Mouse (Mus musculus) cerebellum, adult 2 months (tissue): Measurements from ENCODE around the gene Ube2j1. TPM values are rescaled to one million over a fixed set of nuclear protein-coding genes. Genes with fewer than 3 reads are reported as not detected.

ENCODE experiments used
- DNase-seq, 2 experiments: peaks; one replicate each; pipeline ENCODE4 v3.0.0; 2021
- H3K27ac ChIP-seq: fragments of 200-500 bp; 2 replicates; pipeline ENCODE4 v1.5.1; 2012; ENCODE audit warnings: low read length, control low read depth, inconsistent platforms; ENCODE audit not compliant: insufficient read depth
- H3K27me3 ChIP-seq: fragments of 200-500 bp; 2 replicates; pipeline ENCODE4 v1.6.1; 2012; ENCODE audit warnings: inconsistent platforms, mild to moderate bottlenecking, low read length, moderate library complexity; ENCODE audit not compliant: control insufficient read depth, insufficient read depth
- H3K4me1 ChIP-seq: fragments of 200-500 bp; 2 replicates; pipeline ENCODE4 v1.6.1; 2011; ENCODE audit warnings: low read length; ENCODE audit not compliant: control insufficient read depth, insufficient read depth
- H3K4me3 ChIP-seq: fragments of 200-500 bp; replicated peaks from 2 replicates; pipeline ENCODE3; 2011; ENCODE audit warnings: mild to moderate bottlenecking, low read depth, low read length, control low read depth; ENCODE audit not compliant: insufficient read depth
- CTCF ChIP-seq: fragments of 200-500 bp; IDR thresholded peaks from 2 replicates; pipeline ENCODE4 v1.5.1; 2011; ENCODE audit warnings: low read depth, mild to moderate bottlenecking, control low read depth, low read length, moderate library complexity, borderline replicate concordance; ENCODE audit not compliant: insufficient read depth
- POLR2A ChIP-seq: fragments of 200-500 bp; IDR thresholded peaks from 2 replicates; pipeline ENCODE4 v1.6.1; 2011; ENCODE audit warnings: low read length, control low read depth, borderline replicate concordance; ENCODE audit not compliant: insufficient read depth
- whole genome bisulfite sequencing: fragments of 180-500 bp; shearing (Covaris S2); methylation state at CpG from one replicate; pipeline ENCODE4 v1.1.7; 2018; 5-methylcytosine and 5-hydroxymethylcytosine counted together
- polyA plus RNA-seq: library from polyadenylated mRNA; depleted of rRNA; stranded (reverse); fragments of >200 nt; gene quantifications from 2 replicates; pipeline ENCODE4 v1.2.3, GENCODE M21; 2012; rRNA removed

Ube2j1 gene
- polyA plus RNA-seq, 1 experiment: 80.8 TPM

DNA sequence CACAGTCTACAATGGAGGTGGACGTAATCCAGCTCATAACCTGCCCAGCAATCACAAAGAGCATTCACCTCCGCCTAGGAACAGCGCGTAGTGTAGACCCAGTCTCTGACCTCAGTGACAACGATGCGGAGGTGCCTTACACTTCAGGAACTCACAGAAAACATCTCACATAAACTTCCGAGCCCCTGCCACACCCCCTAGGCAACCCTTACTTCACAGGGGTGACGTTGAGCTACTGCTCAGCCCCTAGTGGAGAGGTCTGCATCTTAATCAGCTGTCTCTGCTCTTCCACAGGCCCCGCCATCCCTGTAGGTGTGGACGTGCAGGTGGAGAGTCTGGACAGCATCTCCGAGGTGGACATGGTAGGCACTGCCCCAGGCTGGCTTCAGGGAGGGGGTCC lies 45.9 kb downstream of the Ube2j1 start:
- H3K27ac ChIP-seq: no peak overlapping the region
- 88% methylated on average over 11 of the region's 11 CpGs for WGBS
- H3K4me3 ChIP-seq: no peak overlapping the region
- DNase-seq: no peak
- peaks cover 13% of the 10 kb centered on the region for H3K4me1 ChIP-seq
- no peaks in the 10 kb centered on the region for H3K27me3 ChIP-seq
- no peak for TF ChIP-seq CTCF
- no peak for TF ChIP-seq POLR2A

DNA sequence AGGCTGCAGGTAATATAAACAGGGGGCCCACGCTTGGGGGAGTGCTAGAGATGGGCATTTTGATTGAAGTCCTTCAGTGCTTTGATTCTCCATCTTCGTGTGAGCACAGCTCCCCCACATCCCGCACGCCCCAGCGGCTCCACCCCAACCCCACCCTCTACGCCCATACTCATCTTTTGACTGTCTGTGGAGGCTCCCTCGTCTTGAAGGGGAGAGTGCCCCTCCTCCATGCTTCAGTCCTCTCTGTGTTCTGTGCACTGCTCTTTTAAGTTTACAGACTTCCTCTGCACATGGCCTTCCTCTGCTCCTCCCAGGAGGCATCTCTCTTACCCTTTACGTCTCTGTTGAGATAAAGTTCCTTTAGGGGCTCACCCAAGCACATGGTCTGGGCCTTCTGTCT lies 46.5 kb downstream of the Ube2j1 start:
- 81% methylated on average over 8 of the region's 8 CpGs for WGBS
- Histone ChIP-seq H3K4me3 (no peak overlapping the region), H3K27ac (no peak overlapping the region), H3K4me1 (peaks cover 13% of the 10 kb centered on the region), H3K27me3 (no peaks in the 10 kb centered on the region)
- no peak for DNase-seq
- no peak for TF ChIP-seq POLR2A
- no peak for TF ChIP-seq CTCF

DNA sequence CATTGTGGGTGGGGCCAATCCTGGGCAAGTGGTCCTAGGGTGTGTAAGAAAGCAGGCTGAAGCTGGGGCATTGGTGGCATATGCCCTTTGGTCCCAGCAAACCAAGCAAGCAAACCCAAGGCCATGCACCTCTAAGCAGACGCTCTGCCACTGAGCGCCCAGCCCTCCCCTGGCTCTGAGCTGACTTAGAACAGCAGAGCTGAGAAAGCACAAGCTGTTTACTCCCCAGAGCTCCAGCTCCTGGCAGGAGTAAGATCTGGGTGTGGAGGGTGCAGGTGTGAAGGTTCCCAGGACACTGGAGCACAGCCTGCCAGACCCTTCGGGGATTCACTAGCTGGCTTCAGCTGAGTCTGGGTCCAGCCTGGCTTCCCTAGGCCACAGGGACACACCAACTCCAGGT lies 47.3 kb downstream of the Ube2j1 start:
- H3K27me3 ChIP-seq: no peaks in the 10 kb centered on the region
- H3K4me1 ChIP-seq: peaks cover 13% of the 10 kb centered on the region
- 57% methylated on average over 3 of the region's 3 CpGs for WGBS
- no peak overlapping the region for H3K4me3 ChIP-seq
- TF ChIP-seq POLR2A (no peak), CTCF (no peak)
- no peak overlapping the region for H3K27ac ChIP-seq
- DNase-seq: no peak

DNA sequence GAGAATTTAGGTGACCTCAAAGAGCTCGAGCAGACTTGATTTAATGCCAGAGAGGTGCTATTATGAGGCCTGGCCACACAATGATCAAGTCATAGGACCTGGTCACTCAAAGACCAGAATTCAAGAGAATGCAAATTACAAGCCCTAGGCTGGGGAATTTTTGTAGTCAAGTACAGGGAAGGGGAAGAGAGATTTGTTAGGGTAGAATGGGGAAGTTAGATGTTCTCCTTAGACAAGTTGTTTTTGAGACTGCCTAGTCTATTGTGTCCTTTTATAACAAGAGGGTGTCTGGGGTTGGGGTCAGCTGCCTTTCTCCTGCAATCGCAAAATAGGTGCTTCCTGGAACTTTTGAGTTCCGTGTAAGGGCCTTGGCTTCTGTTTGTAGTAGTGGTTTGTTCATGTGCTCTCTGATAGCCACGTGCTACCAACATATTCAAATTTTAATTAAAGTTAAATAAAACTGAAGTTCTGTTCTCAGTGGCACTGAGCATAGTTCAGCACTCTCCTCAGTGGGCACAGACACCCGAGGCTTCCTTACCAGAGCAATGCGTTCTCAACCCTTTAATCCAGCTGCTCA lies 68.0 kb downstream of the Ube2j1 start:
- 84% methylated on average over 6 of the region's 6 CpGs for WGBS
- TF ChIP-seq POLR2A (no peak), CTCF (no peak)
- no peak for DNase-seq
- H3K27me3 ChIP-seq: no peaks in the 10 kb centered on the region
- no peaks in the 10 kb centered on the region for H3K4me1 ChIP-seq
- H3K4me3 ChIP-seq: no peak overlapping the region
- no peak overlapping the region for H3K27ac ChIP-seq

Other genes with a start within 250 kb of the Ube2j1 start
- 41.6 and 49.6 TPM in 2 replicates for gene Lyrm2, start 231.2 kb upstream of the Ube2j1 start, polyA plus RNA-seq
- 7.7 and 9.4 TPM in 2 replicates for gene Ankrd6, start 80.6 kb upstream of the Ube2j1 start, polyA plus RNA-seq
- 45.4 and 51.7 TPM in 2 replicates for gene Rragd, start 48.4 kb upstream of the Ube2j1 start, polyA plus RNA-seq
- 1.6 and 2.0 TPM in 2 replicates for gene Gabrr2, start 31.6 kb downstream of the Ube2j1 start, polyA plus RNA-seq
- gene Gabrr1, start 101.1 kb downstream of the Ube2j1 start, polyA plus RNA-seq: 0.30 and 0.34 TPM in 2 replicates
- 4.5 and 6.7 TPM in 2 replicates for gene Pm20d2, start 158.3 kb downstream of the Ube2j1 start, polyA plus RNA-seq
- 16.1 and 16.5 TPM in 2 replicates for gene Srsf12, start 177.6 kb downstream of the Ube2j1 start, polyA plus RNA-seq